7 mouse cellular contexts compared by ENCODE assay signal in genomic region chrX:78583202-78584004, GRCm38 (mm10). TPM values are rescaled to one million over a fixed set of nuclear protein-coding genes. Genes with fewer than 3 reads are reported as not detected.
A peak's percentile ranks its signal among the peaks of the same experiment; 100 is the strongest.
DNase-seq lines count a peak whose midpoint lies in the region; ATAC-seq and TF ChIP-seq lines count a peak whose summit lies in the region.

Gene Prrg1, minus strand, starts transcription at chrX:78583896.

- H3K9me3 ChIP-seq in intestine, embryonic 14.5 days (ENCODE audit: control insufficient read depth, low read length), result no peaks in the 10 kb centered on the region
- 0 out of 2 replicates have a peak, but pooled peaks cover 6% of the 10 kb centered on the region for H3K9me3 ChIP-seq in midbrain, embryonic 10.5 days (replicated peaks)

- no peaks in the 10 kb centered on the region for H3K4me1 ChIP-seq in intestine, embryonic 14.5 days (replicated peaks; ENCODE audit: control insufficient read depth, insufficient read depth, low read length)
- no peaks in the 10 kb centered on the region for H3K4me1 ChIP-seq in midbrain, embryonic 10.5 days
- H3K4me1 ChIP-seq in small intestine, adult 2 months (ENCODE audit: control insufficient read depth, insufficient read depth, insufficient read length, low read length), result no peaks in the 10 kb centered on the region

- H3K9ac ChIP-seq in intestine, embryonic 14.5 days (ENCODE audit: low read length), result peak within 1 kb of the TSS; percentile 51

- no peaks in the 10 kb centered on the region for H3K36me3 ChIP-seq in intestine, embryonic 14.5 days (ENCODE audit: control insufficient read depth, insufficient read depth, low read length)
- no peaks in the 10 kb centered on the region for H3K36me3 ChIP-seq in midbrain, embryonic 10.5 days
- no peaks in the 10 kb centered on the region for H3K36me3 ChIP-seq in small intestine, adult 2 months (ENCODE audit: control insufficient read depth, insufficient read depth, low read length)

- H3K27ac ChIP-seq in intestine, embryonic 14.5 days (ENCODE audit: low read depth), result peak within 1 kb of the TSS; percentile 86
- peak within 1 kb of the TSS; percentile 85 for H3K27ac ChIP-seq in midbrain, embryonic 10.5 days (replicated peaks)
- peak within 1 kb of the TSS; percentile 25 for H3K27ac ChIP-seq in small intestine, adult 2 months (ENCODE audit: insufficient read depth, low read depth, low read length)

- WGBS in intestine, embryonic 14.5 days, result 13% methylated on average over 36 of the region's 36 CpGs
- 19% methylated on average over 36 of the region's 36 CpGs for WGBS in midbrain, embryonic 10.5 days
- 10% methylated on average over 36 of the region's 36 CpGs for WGBS in small intestine, adult 2 months

- intact Hi-C loops in left cerebral cortex, postnatal 36 days (cut with DNase I), result no loop called here

- TF ChIP-seq CTCF in small intestine, adult 2 months (IDR thresholded peaks at IDR 0.05; ENCODE audit: extremely low read depth, insufficient read length, insufficient replicate concordance, low read depth, low read length), result no peak

- peak; percentile 93 for ATAC-seq in intestine, embryonic 14.5 days (replicated peaks; ENCODE audit: low FRiP score, low TSS enrichment, low read depth)

- TF ChIP-seq POLR2A in small intestine, adult 2 months (IDR thresholded peaks at IDR 0.05; ENCODE audit: low read depth, low read length), result no peak

- peak; percentile 60 to 88 for DNase-seq in adrenal gland, adult (ENCODE audit: inconsistent age in 2 of 2, low spot score in 1 of 2)
- DNase-seq in embryo, embryonic 10.5 days (ENCODE audit: low spot score), result peak; percentile 81
- DNase-seq in gastrocnemius, postnatal 25 days, result peak; percentile 77
- DNase-seq in intestine, embryonic 14.5 days (ENCODE audit: low spot score), result peak; percentile 77
- DNase-seq in left cerebral cortex, postnatal 36 days (ENCODE audit: low spot score in 2 of 2), result peak; percentile 63
- peak; percentile 78 for DNase-seq in midbrain, embryonic 10.5 days (ENCODE audit: low spot score)

- no peaks in the 10 kb centered on the region for H3K27me3 ChIP-seq in intestine, embryonic 14.5 days (replicated peaks; ENCODE audit: control insufficient read depth, insufficient read depth, low read length)
- H3K27me3 ChIP-seq in midbrain, embryonic 10.5 days (ENCODE audit: low read depth, poor library complexity, severe bottlenecking), result no peaks in the 10 kb centered on the region
- H3K27me3 ChIP-seq in small intestine, adult 2 months (ENCODE audit: control insufficient read depth, insufficient read depth, low read length), result no peaks in the 10 kb centered on the region

- peak within 1 kb of the TSS; percentile 37 for H3K4me2 ChIP-seq in intestine, embryonic 14.5 days (ENCODE audit: low read length)

- H3K4me3 ChIP-seq in intestine, embryonic 14.5 days (ENCODE audit: low read depth, low read length), result peak within 1 kb of the TSS; percentile 46
- peak within 1 kb of the TSS; percentile 60 for H3K4me3 ChIP-seq in midbrain, embryonic 10.5 days
- peak within 1 kb of the TSS; percentile 74 for H3K4me3 ChIP-seq in small intestine, adult 2 months (ENCODE audit: low read depth, low read length)

RNA-seq across cellular contexts. Expression of gene Prrg1, which starts in this region (rescaled TPM):
- total RNA-seq in gastrocnemius, postnatal 25 days (2021), result 1 to 10 TPM; 3.6 to 4.4 TPM
- 9.5 and 11.5 TPM in 2 replicates for polyA plus RNA-seq in intestine, embryonic 14.5 days (2014; fragmentation: Nextera tagmentation; extraction: Ambion mirVana)
- total RNA-seq in left cerebral cortex, postnatal 36 days (2021), result 1 to 10 TPM; 3.7 to 5.1 TPM
- polyA plus RNA-seq in midbrain, embryonic 10.5 days (2016; fragmentation: Nextera tagmentation; extraction: Ambion mirVana), result 5.4 and 5.7 TPM in 2 replicates
- 0.03 and 0.15 TPM in 2 replicates for polyA plus RNA-seq in small intestine, adult 2 months (2012; rRNA removed)

Comparison
In these comparisons a context has a peak if more than half of its experiments do, and no peak if none do; other contexts are left out.
1. Peak in every context shown above with its lines: DNase-seq, ATAC-seq, H3K4me3 ChIP-seq and H3K27ac ChIP-seq.
2. H3K27ac ChIP-seq: peak in every context shown above with its lines; median percentile 86 in intestine, embryonic 14.5 days; 85 in midbrain, embryonic 10.5 days; 25 in small intestine, adult 2 months.